Mouse (Mus musculus) forebrain, embryonic 13.5 days (tissue): ENCODE results near the gene Ina. TPM values are rescaled to one million over a fixed set of nuclear protein-coding genes. Genes with fewer than 3 reads are reported as not detected.

Experiments used
- polyA plus RNA-seq: library from polyadenylated mRNA; unstranded; fragments of >200 nt; fragmentation: Nextera tagmentation; extraction: Ambion mirVana; gene quantifications from 2 replicates; pipeline ENCODE4 v1.2.1, GENCODE M21; 2015

The Ina gene
- polyA plus RNA-seq, 1 experiment from 2014 or later = 206 TPM

Other genes starting within 250 kb of the Ina start
- 68.8 and 83.9 TPM in 2 replicates for gene Nt5c2, start 455 bp downstream of the Ina start, polyA plus RNA-seq
- 26.8 and 30.6 TPM in 2 replicates for gene Pcgf6, start 36.2 kb downstream of the Ina start, polyA plus RNA-seq
- 6.9 and 7.0 TPM in 2 replicates for gene Taf5, start 53.0 kb downstream of the Ina start, polyA plus RNA-seq
- gene Usmg5, start 75.9 kb downstream of the Ina start, polyA plus RNA-seq = 1,392 and 1,705 TPM in 2 replicates
- 9.5 and 10.4 TPM in 2 replicates for gene Pdcd11, start 76.1 kb downstream of the Ina start, polyA plus RNA-seq
- gene Calhm2, start 123.6 kb downstream of the Ina start, polyA plus RNA-seq = 1.0 and 1.4 TPM in 2 replicates
- not detected in 2 replicates for gene Calhm1, start 129.6 kb downstream of the Ina start, polyA plus RNA-seq
- gene Calhm3, start 143.1 kb downstream of the Ina start, polyA plus RNA-seq = not detected in 2 replicates
- 2.8 and 4.4 TPM in 2 replicates for gene Neurl1a, start 164.1 kb downstream of the Ina start, polyA plus RNA-seq